Mouse (Mus musculus) activated CD4-positive, CD25-positive, alpha-beta regulatory T cell, adult 4 months (primary cell): ENCODE data around the gene Rcn3. TPM values are rescaled to one million over a fixed set of nuclear protein-coding genes. Genes with fewer than 3 reads are reported as not detected.
"Not testable (repeated sequence)": the region's sequence is repeated elsewhere in the genome, so short reads cannot be mapped to it uniquely, and the experiment has no call there.

ENCODE experiments used
- ATAC-seq: one replicate; pipeline ENCODE4 v1.8.0; 2017
- polyA plus RNA-seq, 2 experiments: library from polyadenylated mRNA; unstranded; fragments of 100-300 nt; shearing (Covaris generic); gene quantifications; one replicate each; pipeline ENCODE4 v1.2.1; 2017

Rcn3 gene
- 1 to 10 TPM; 4.7 to 5.4 TPM for polyA plus RNA-seq

GRCm38 (mm10) chr7:45092048-45092447 is at the start of gene Rcn3:
Gene Rcn3, minus strand, starts transcription at chr7:45092221.
- no peak for ATAC-seq

- ATAC-seq = no peak
These were observed 49.3 kb upstream of the Rcn3 start for GRCm38 (mm10) chr7:45141319-45141718.

GRCm38 (mm10) chr7:45139904-45140723 is 48.1 kb upstream of the Rcn3 start:
- ATAC-seq = no peak

- no peak for ATAC-seq
These were observed 46.4 kb upstream of the Rcn3 start for GRCm38 (mm10) chr7:45138403-45138802.

GRCm38 (mm10) chr7:45137171-45138006 is 45.4 kb upstream of the Rcn3 start:
- peak; percentile 12 for ATAC-seq

GRCm38 (mm10) chr7:45135993-45136567 is 44.1 kb upstream of the Rcn3 start, which contains the start of the genes Gm45713 and Flt3l:
Gene Gm45713, minus strand, starts transcription at chr7:45136231.
Gene Flt3l, minus strand, starts transcription at chr7:45136432.
- ATAC-seq = peak; percentile 81

- ATAC-seq = no peak
These were observed 43.3 kb upstream of the Rcn3 start for GRCm38 (mm10) chr7:45135370-45135769.

GRCm38 (mm10) chr7:45134544-45135026 is 42.6 kb upstream of the Rcn3 start:
- no peak for ATAC-seq

GRCm38 (mm10) chr7:45133446-45134159 is 41.6 kb upstream of the Rcn3 start:
- no peak for ATAC-seq

GRCm38 (mm10) chr7:45131850-45132249 is 39.8 kb upstream of the Rcn3 start:
- no peak for ATAC-seq

- no peak for ATAC-seq
These were observed 37.9 kb upstream of the Rcn3 start for GRCm38 (mm10) chr7:45129776-45130512.

GRCm38 (mm10) chr7:45129318-45129717 is 37.3 kb upstream of the Rcn3 start:
- no peak for ATAC-seq

GRCm38 (mm10) chr7:45128624-45129246 is 36.7 kb upstream of the Rcn3 start, which contains the start of gene Rpl13a:
Gene Rpl13a, minus strand, starts transcription at chr7:45128761.
- ATAC-seq = peak; percentile 81

GRCm38 (mm10) chr7:45127700-45128224 is 35.7 kb upstream of the Rcn3 start:
- ATAC-seq = no peak

GRCm38 (mm10) chr7:45126844-45127699 is 35.1 kb upstream of the Rcn3 start:
- ATAC-seq = no peak

- no peak for ATAC-seq
These were observed 34.3 kb upstream of the Rcn3 start for GRCm38 (mm10) chr7:45126147-45126843.

GRCm38 (mm10) chr7:45125649-45126048 is 33.6 kb upstream of the Rcn3 start:
- not testable (repeated sequence) for ATAC-seq

- no peak for ATAC-seq
These were observed 33.2 kb upstream of the Rcn3 start for GRCm38 (mm10) chr7:45125144-45125600.
